Mouse (Mus musculus) intestine, postnatal 0 days (tissue): ENCODE measurements at regions not wholly inside any gene's neighbourhood (a gene's known extent, or its start where the extent isn't known, plus 50 kb on each side); places are given as distances from the start of the nearest gene placed in this dataset.
A peak's percentile ranks its signal among the peaks of the same experiment; 100 is the strongest.

Source experiments
- ATAC-seq: fragments of 200-750 bp; cut with Nextera tagmentation; 2 replicates; pipeline ENCODE4 v1.8.0; 2017; ENCODE audit warnings: mild to moderate bottlenecking, moderate TSS enrichment, moderate library complexity
- H3K27ac ChIP-seq: fragments of 300-500 bp; sonication (generic); 2 replicates; pipeline ENCODE4 v1.5.1; 2014; ENCODE audit warnings: mild to moderate bottlenecking, low read depth, low read length, moderate library complexity
- H3K27me3 ChIP-seq: fragments of 300-500 bp; sonication (generic); replicated peaks from 2 replicates; pipeline ENCODE4 v1.6.1; 2014; ENCODE audit warnings: low read length, mixed read lengths; ENCODE audit not compliant: control insufficient read depth, insufficient read depth
- H3K36me3 ChIP-seq: fragments of 300-500 bp; sonication (generic); 2 replicates; pipeline ENCODE4 v1.6.1; 2014; ENCODE audit warnings: mild to moderate bottlenecking, moderate library complexity; ENCODE audit not compliant: control insufficient read depth, insufficient read depth
- H3K4me1 ChIP-seq: fragments of 300-500 bp; sonication (generic); replicated peaks from 2 replicates; pipeline ENCODE4 v1.6.1; 2014; ENCODE audit warnings: antibody characterized with exemption, low read length, mixed read lengths; ENCODE audit not compliant: control insufficient read depth, insufficient read depth
- H3K4me2 ChIP-seq: fragments of 300-500 bp; sonication (generic); replicated peaks from 2 replicates; pipeline ENCODE4 v1.6.1; 2014; ENCODE audit warnings: low read depth, mild to moderate bottlenecking, moderate library complexity
- H3K4me3 ChIP-seq: fragments of 300-500 bp; sonication (generic); 2 replicates; pipeline ENCODE4 v1.5.1; 2014; ENCODE audit warnings: low read depth, low read length
- H3K9ac ChIP-seq: fragments of 300-500 bp; sonication (generic); 2 replicates; pipeline ENCODE4 v1.6.1; 2014; ENCODE audit warnings: mild to moderate bottlenecking, low read depth, low read length
- H3K9me3 ChIP-seq: fragments of 300-500 bp; sonication (generic); 2 replicates; pipeline ENCODE4 v1.6.1; 2016; ENCODE audit warnings: mixed run types; ENCODE audit not compliant: control insufficient read depth
- CTCF ChIP-seq: sonication (generic); IDR thresholded peaks from 2 replicates; pipeline ENCODE4 v1.5.1; 2016; ENCODE audit warnings: low read depth, mild to moderate bottlenecking, control low read depth, antibody characterized with exemption, moderate library complexity
- whole genome bisulfite sequencing: fragments of 180-500 bp; shearing (Covaris S2); extraction: QIAGEN DNeasy Blood & Tissue Kit; methylation state at CpG from one replicate; pipeline ENCODE4 v1.1.7; 2014; 5-methylcytosine and 5-hydroxymethylcytosine counted together

GRCm38 (mm10) chr8:35201416-35201815, 564.2 kb upstream of the Gm19410 start:
- no peak for TF ChIP-seq CTCF
- Histone ChIP-seq H3K9me3 (no peaks in the 10 kb centered on the region), H3K4me2 (peak overlapping the region; percentile 28), H3K4me1 (no peaks in the 10 kb centered on the region), H3K9ac (no peak overlapping the region), H3K27ac (no peak overlapping the region), H3K27me3 (no peaks in the 10 kb centered on the region), H3K36me3 (no peaks in the 10 kb centered on the region), H3K4me3 (no peak overlapping the region)
- ATAC-seq: no peak
- 29% methylated on average over 12 of the region's 12 CpGs for WGBS

DNA sequence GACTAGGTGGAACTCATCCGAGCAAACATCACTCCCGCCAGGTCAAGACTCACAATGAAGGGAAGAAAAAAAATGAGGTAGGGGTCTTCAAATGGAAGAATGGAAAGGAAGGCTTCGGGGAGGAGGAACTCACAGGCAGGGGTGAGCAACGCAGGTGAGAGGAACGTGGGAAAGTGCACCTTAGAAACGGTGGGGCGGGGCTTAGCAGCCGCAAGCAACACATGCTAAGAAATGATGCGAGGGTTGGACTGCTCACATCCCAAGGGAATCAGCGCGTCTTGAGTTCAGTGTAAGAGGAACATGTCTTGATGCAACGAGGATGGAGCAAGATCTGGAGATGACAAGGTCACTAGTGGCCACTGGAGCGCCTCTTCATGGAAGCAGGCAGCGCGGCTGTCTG, 560.6 kb upstream of the Gm19410 start:
- H3K27me3 ChIP-seq: no peaks in the 10 kb centered on the region
- 67% methylated on average over 15 of the region's 15 CpGs for WGBS
- H3K4me3 ChIP-seq: no peak overlapping the region
- peak overlapping the region; percentile 55 for H3K4me2 ChIP-seq
- no peak for TF ChIP-seq CTCF
- H3K27ac ChIP-seq: no peak overlapping the region
- no peak for ATAC-seq
- H3K9me3 ChIP-seq: no peaks in the 10 kb centered on the region
- no peaks in the 10 kb centered on the region for H3K36me3 ChIP-seq
- no peaks in the 10 kb centered on the region for H3K4me1 ChIP-seq
- no peak overlapping the region for H3K9ac ChIP-seq

GRCm38 (mm10) chr8:35205536-35205935, 560.1 kb upstream of the Gm19410 start:
- TF ChIP-seq CTCF: peak; percentile 79
- Histone ChIP-seq H3K27me3 (no peaks in the 10 kb centered on the region), H3K4me1 (no peaks in the 10 kb centered on the region), H3K9me3 (no peaks in the 10 kb centered on the region), H3K4me3 (peak overlapping the region; percentile 7; the same call in 1 of the 2 replicates), H3K27ac (no peak overlapping the region), H3K9ac (no peak overlapping the region), H3K4me2 (peak overlapping the region; percentile 55), H3K36me3 (no peaks in the 10 kb centered on the region)
- WGBS: 5% methylated on average over 8 of the region's 8 CpGs
- peak; percentile 65 for ATAC-seq

- Histone ChIP-seq H3K9ac (no peak overlapping the region), H3K4me1 (no peaks in the 10 kb centered on the region), H3K4me3 (no peak overlapping the region), H3K4me2 (peak overlapping the region; percentile 55), H3K36me3 (no peaks in the 10 kb centered on the region), H3K27me3 (no peaks in the 10 kb centered on the region), H3K9me3 (no peaks in the 10 kb centered on the region), H3K27ac (no peak overlapping the region)
- 23% methylated on average over 6 of the region's 6 CpGs for whole genome bisulfite sequencing
- TF ChIP-seq CTCF: no peak
- peak; percentile 68 for ATAC-seq
Measured at GRCm38 (mm10) chr8:35206271-35206670, 559.3 kb upstream of the Gm19410 start.

GRCm38 (mm10) chr8:35208357-35208756, 557.2 kb upstream of the Gm19410 start:
- no peak for ATAC-seq
- WGBS: 63% methylated on average over 5 of the region's 5 CpGs
- no peak overlapping the region for H3K4me3 ChIP-seq
- H3K9me3 ChIP-seq: no peaks in the 10 kb centered on the region
- no peak overlapping the region for H3K9ac ChIP-seq
- no peak overlapping the region for H3K27ac ChIP-seq
- TF ChIP-seq CTCF: no peak
- no peaks in the 10 kb centered on the region for H3K36me3 ChIP-seq
- H3K4me1 ChIP-seq: no peaks in the 10 kb centered on the region
- no peaks in the 10 kb centered on the region for H3K27me3 ChIP-seq
- H3K4me2 ChIP-seq: no peak overlapping the region

DNA sequence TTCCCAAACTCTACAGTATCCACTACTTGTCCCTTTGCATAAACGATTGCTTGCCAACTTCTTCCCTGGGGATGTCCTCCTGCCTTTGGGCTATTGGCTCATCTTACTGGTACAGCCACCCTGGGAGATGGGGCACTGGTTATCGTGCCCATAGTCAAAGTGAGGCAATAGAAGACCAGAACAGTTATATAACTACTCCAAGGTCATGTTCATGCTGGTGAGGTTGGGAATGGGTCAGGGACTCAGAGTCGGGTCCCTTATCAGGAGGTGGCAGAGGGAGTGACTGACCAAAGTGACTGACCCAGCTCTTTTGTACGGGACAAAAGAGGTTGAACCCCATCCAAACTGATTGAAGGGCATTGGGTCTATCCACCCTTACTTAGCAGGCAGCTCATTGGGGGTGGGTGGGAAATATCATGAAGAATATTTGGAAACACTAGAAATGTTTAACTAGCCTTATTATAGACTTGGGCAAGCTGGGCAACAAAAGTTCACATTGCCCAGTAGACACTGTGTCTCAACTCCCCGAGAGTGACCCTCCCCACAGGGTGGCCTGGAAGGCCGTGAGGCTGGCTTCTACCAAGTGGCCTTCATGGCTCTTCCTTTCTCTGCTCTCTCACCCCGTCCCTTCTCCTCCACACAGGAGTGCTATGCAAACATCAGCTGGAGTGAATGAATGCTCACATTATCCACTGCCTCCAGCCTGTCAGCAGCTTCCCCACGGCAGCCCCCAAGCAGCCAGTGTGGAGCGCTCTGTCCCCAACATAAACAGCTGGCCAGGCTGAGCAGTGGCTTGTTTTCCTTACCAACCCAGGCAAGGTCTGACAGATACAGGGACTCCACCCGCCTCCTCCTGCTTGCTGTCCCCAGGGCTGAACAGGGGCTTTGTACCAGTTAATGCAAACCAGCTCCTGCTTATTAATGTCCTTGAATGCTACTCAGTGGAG, 553.8 kb upstream of the Gm19410 start:
- Histone ChIP-seq H3K4me1 (no peaks in the 10 kb centered on the region), H3K4me2 (no peak overlapping the region), H3K4me3 (no peak overlapping the region), H3K9me3 (no peaks in the 10 kb centered on the region), H3K27me3 (no peaks in the 10 kb centered on the region), H3K36me3 (no peaks in the 10 kb centered on the region), H3K9ac (no peak overlapping the region), H3K27ac (no peak overlapping the region)
- 60% methylated on average over 10 of the region's 10 CpGs for WGBS
- no peak for ATAC-seq
- TF ChIP-seq CTCF: no peak
